Comparison of ENCODE assay signal across 32 mouse cellular contexts in the genomic region with DNA sequence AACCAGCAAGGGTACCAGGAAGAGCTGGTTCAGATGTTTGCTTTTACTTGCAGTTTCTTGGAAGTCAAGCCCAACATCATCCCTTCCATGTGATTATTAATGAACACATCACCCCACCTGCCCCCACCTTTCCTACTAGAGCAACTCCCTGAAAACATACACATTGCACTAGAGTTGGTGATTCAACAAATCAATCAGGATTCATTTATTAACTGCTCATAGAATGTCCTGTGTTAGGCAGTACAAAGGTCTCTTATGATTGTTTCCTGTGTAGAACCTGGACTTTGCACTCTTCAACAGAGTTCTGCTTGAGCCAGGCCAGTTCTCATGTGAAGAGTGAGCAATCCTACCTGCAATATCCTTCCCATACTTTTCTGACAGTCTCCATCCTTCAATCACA. TPM values are rescaled to one million over a fixed set of nuclear protein-coding genes. Genes with fewer than 3 reads are reported as not detected.
DNase-seq lines count a peak whose midpoint lies in the region; ATAC-seq and TF ChIP-seq lines count a peak whose summit lies in the region.
"Had no signal": no experiment of that assay in that cellular context is flagged by ENCODE, and none has a peak within 500 bp of the region (broad histone marks: within the 10 kb centered on the region; RNA-seq: fewer than 3 reads in every experiment).

No protein-coding gene starts in this region.

- H3K27ac ChIP-seq in kidney, adult 2 months (ENCODE audit: insufficient read depth, low read depth, low read length), result no peak overlapping the region
- H3K27ac ChIP-seq in lung, embryonic 16.5 days (ENCODE audit: low read length), result 0 out of 2 replicates have a peak overlapping the region, but pooled peaks have one; percentile 25
- H3K27ac ChIP-seq in liver, postnatal 0 days (ENCODE audit: low read depth), result peak overlapping the region; percentile 76
- no peak overlapping the region for H3K27ac ChIP-seq in forebrain, embryonic 13.5 days
- H3K27ac ChIP-seq: heart, adult 2 months; hindbrain, postnatal 0 days; liver, embryonic 13.5 days; lung, embryonic 15.5 days; midbrain, embryonic 13.5 days; neural tube, embryonic 13.5 days had no signal

- no peak overlapping the region for H3K9ac ChIP-seq in lung, embryonic 16.5 days (ENCODE audit: low read length)
- H3K9ac ChIP-seq in liver, postnatal 0 days (replicated peaks), result no peak overlapping the region
- no peak overlapping the region for H3K9ac ChIP-seq in forebrain, embryonic 13.5 days
- H3K9ac ChIP-seq: liver, embryonic 13.5 days; lung, embryonic 15.5 days; midbrain, embryonic 13.5 days; neural tube, embryonic 13.5 days had no signal

- H3K4me1 ChIP-seq in kidney, adult 2 months (ENCODE audit: control insufficient read depth, insufficient read depth, low read length), result no peaks in the 10 kb centered on the region
- peaks cover 13% of the 10 kb centered on the region for H3K4me1 ChIP-seq in lung, embryonic 16.5 days (replicated peaks; ENCODE audit: control insufficient read depth, insufficient read depth, low read length)
- H3K4me1 ChIP-seq in liver, postnatal 0 days (ENCODE audit: insufficient read depth), result peaks cover 20% of the 10 kb centered on the region
- H3K4me1 ChIP-seq in forebrain, embryonic 13.5 days, result no peaks in the 10 kb centered on the region
- H3K4me1 ChIP-seq: midbrain, embryonic 13.5 days; neural tube, embryonic 13.5 days had no signal

- peak; percentile 61 for DNase-seq in kidney, adult 2 months
- no peak for DNase-seq in kidney, postnatal 14 days
- no peak for DNase-seq in lung, postnatal 4 days
- no peak for DNase-seq in liver, postnatal 0 days
- DNase-seq in yolk sac, embryonic 10.5 days (ENCODE audit: low spot score), result peak; percentile 5
- DNase-seq in ovary, postnatal 10 days (ENCODE audit: low spot score), result no peak
- DNase-seq: adrenal gland, postnatal 14 days; cerebellum, adult 18-20 months; cerebellum, postnatal 10 days; gastrocnemius, postnatal 36 days; heart, adult 2 months; kidney, adult 11 months; layer of hippocampus, adult 9-11 months; liver, embryonic 13.5 days; lung, postnatal 36 days; right cerebral cortex, postnatal 14 days; thymus, adult 2 months; thymus, postnatal 4 days had no signal

- no peak overlapping the region for H3K4me3 ChIP-seq in kidney, adult 2 months (ENCODE audit: insufficient read depth, low read depth, low read length)
- no peak overlapping the region for H3K4me3 ChIP-seq in lung, embryonic 16.5 days (ENCODE audit: low read length)
- H3K4me3 ChIP-seq in liver, postnatal 0 days (ENCODE audit: low read depth, low read length), result no peak overlapping the region
- no peak overlapping the region for H3K4me3 ChIP-seq in forebrain, embryonic 13.5 days
- H3K4me3 ChIP-seq: heart, adult 2 months; liver, embryonic 13.5 days; lung, embryonic 15.5 days; megakaryocyte, embryonic 14.5 days; midbrain, embryonic 13.5 days; neural tube, embryonic 13.5 days had no signal

- no peaks in the 10 kb centered on the region for H3K27me3 ChIP-seq in kidney, adult 2 months (replicated peaks; ENCODE audit: control insufficient read depth, insufficient read depth, low read length)
- no peaks in the 10 kb centered on the region for H3K27me3 ChIP-seq in lung, embryonic 16.5 days (ENCODE audit: control insufficient read depth, insufficient read depth, low read depth, low read length)
- H3K27me3 ChIP-seq in liver, postnatal 0 days (ENCODE audit: insufficient read depth, low read length), result no peaks in the 10 kb centered on the region
- no peaks in the 10 kb centered on the region for H3K27me3 ChIP-seq in forebrain, embryonic 13.5 days
- H3K27me3 ChIP-seq: liver, embryonic 13.5 days; lung, embryonic 15.5 days; midbrain, embryonic 13.5 days; neural tube, embryonic 13.5 days had no signal

- TF ChIP-seq POLR2A in kidney, adult 2 months (IDR thresholded peaks at IDR 0.05; ENCODE audit: low read depth, low read length), result no peak

- no peak overlapping the region for H3K4me2 ChIP-seq in lung, embryonic 16.5 days (ENCODE audit: low read depth, low read length)
- H3K4me2 ChIP-seq in liver, postnatal 0 days (ENCODE audit: low read depth, low read length), result no peak overlapping the region
- no peak overlapping the region for H3K4me2 ChIP-seq in forebrain, embryonic 13.5 days
- H3K4me2 ChIP-seq: liver, embryonic 13.5 days; lung, embryonic 15.5 days; midbrain, embryonic 13.5 days; neural tube, embryonic 13.5 days had no signal

- peak; percentile 77 for TF ChIP-seq EP300 in liver, postnatal 0 days (IDR thresholded peaks at IDR 0.05; ENCODE audit: low read depth)

- no peak for ATAC-seq in lung, embryonic 16.5 days (ENCODE audit: low read depth)
- ATAC-seq in liver, postnatal 0 days, result peak; percentile 98
- ATAC-seq in forebrain, embryonic 13.5 days, result no peak
- ATAC-seq: CD4-positive, CD25-positive, alpha-beta regulatory T cell, adult 4 months; forebrain, embryonic 14.5 days; hindbrain, postnatal 0 days; midbrain, embryonic 13.5 days had no signal

- no peak for TF ChIP-seq CTCF in kidney, adult 2 months (conservative IDR thresholded peaks at IDR 0.05; ENCODE audit: insufficient read depth, insufficient read length, low read depth, low read length)
- no peak for TF ChIP-seq CTCF in liver, postnatal 0 days (IDR thresholded peaks at IDR 0.05; ENCODE audit: low read depth)

- H3K36me3 ChIP-seq in kidney, adult 2 months (ENCODE audit: control insufficient read depth, insufficient read depth, low read length), result no peaks in the 10 kb centered on the region
- no peaks in the 10 kb centered on the region for H3K36me3 ChIP-seq in lung, embryonic 16.5 days (ENCODE audit: control insufficient read depth, insufficient read depth, low read length)
- no peaks in the 10 kb centered on the region for H3K36me3 ChIP-seq in liver, postnatal 0 days (replicated peaks; ENCODE audit: insufficient read depth, low read length)
- no peaks in the 10 kb centered on the region for H3K36me3 ChIP-seq in forebrain, embryonic 13.5 days (ENCODE audit: poor library complexity, severe bottlenecking)
- H3K36me3 ChIP-seq: liver, embryonic 13.5 days; lung, embryonic 15.5 days; midbrain, embryonic 13.5 days; neural tube, embryonic 13.5 days had no signal

- no peaks in the 10 kb centered on the region for H3K9me3 ChIP-seq in lung, embryonic 16.5 days (ENCODE audit: control insufficient read depth, low read length)
- H3K9me3 ChIP-seq in liver, postnatal 0 days (ENCODE audit: low read length), result no peaks in the 10 kb centered on the region
- no peaks in the 10 kb centered on the region for H3K9me3 ChIP-seq in forebrain, embryonic 13.5 days (replicated peaks)
- H3K9me3 ChIP-seq: liver, embryonic 13.5 days; lung, embryonic 15.5 days; megakaryocyte, embryonic 14.5 days; midbrain, embryonic 13.5 days; neural tube, embryonic 13.5 days had no signal

RNA-seq across cellular contexts. Expression of a gene that starts 59.8 kb away (rescaled TPM):
- 0.27 TPM in 1 of 2 replicates, not detected in the other for polyA plus RNA-seq in kidney, adult 2 months (2012; rRNA removed)
- 0.25 and 0.49 TPM in 2 replicates for polyA plus RNA-seq in lung, embryonic 16.5 days (2015; fragmentation: Nextera tagmentation; extraction: Ambion mirVana)
- not detected in 2 replicates for polyA plus RNA-seq in liver, postnatal 0 days (2015; fragmentation: Nextera tagmentation; extraction: Ambion mirVana)
- polyA plus RNA-seq in forebrain, embryonic 13.5 days (2015; fragmentation: Nextera tagmentation; extraction: Ambion mirVana), result not detected in 2 replicates
- polyA plus RNA-seq: embryonic facial prominence, embryonic 14.5 days; forebrain, embryonic 14.5 days; frontal cortex, adult 2 months; heart, embryonic 14.5 days; hindbrain, embryonic 11.5 days; hindbrain, postnatal 0 days; kidney, embryonic 16.5 days; liver, embryonic 13.5 days; midbrain, embryonic 13.5 days; neural tube, embryonic 13.5 days had no signal

Comparison
In these comparisons a context has a peak if more than half of its experiments do, and no peak if none do; other contexts are left out.
1. DNase-seq: peak in kidney, adult 2 months (single experiment) and yolk sac, embryonic 10.5 days (single experiment); none in kidney, postnatal 14 days (single experiment), lung, postnatal 4 days (0 of 2), liver, postnatal 0 days (single experiment) and ovary, postnatal 10 days (single experiment).
2. H3K27ac ChIP-seq: peak in lung, embryonic 16.5 days (single experiment) and liver, postnatal 0 days (single experiment); none in kidney, adult 2 months (single experiment) and forebrain, embryonic 13.5 days (single experiment).